Mouse (Mus musculus): ENCODE measurements around the gene Snupn.
"Not testable (repeated sequence)": the region's sequence is repeated elsewhere in the genome, so short reads cannot be mapped to it uniquely, and the experiment has no call there.

Gene Snupn

GRCm38 (mm10) chr9:56929496-56929895 is 21.2 kb upstream of the Snupn start:
- no peak for DNase-seq (ENCODE audit: extremely low spot score, low spot score)

GRCm38 (mm10) chr9:56930556-56930955 is 20.1 kb upstream of the Snupn start:
- DNase-seq (ENCODE audit: extremely low spot score, low spot score), result no peak

- no peak for DNase-seq (ENCODE audit: extremely low spot score, low spot score)
These were observed 13.8 kb upstream of the Snupn start for GRCm38 (mm10) chr9:56936861-56937222.

GRCm38 (mm10) chr9:56937223-56938160 is 13.2 kb upstream of the Snupn start, which contains the start of gene Imp3:
Gene Imp3 (plus strand): TSS chr9:56937475.
- DNase-seq (ENCODE audit: extremely low spot score, low spot score), result peak; percentile 82

- peak; percentile 17 for DNase-seq (ENCODE audit: extremely low spot score, low spot score)
These were observed 12.3 kb upstream of the Snupn start for GRCm38 (mm10) chr9:56938374-56938773.

- DNase-seq (ENCODE audit: extremely low spot score, low spot score), result peak; percentile 32
These were observed 3.2 kb upstream of the Snupn start for GRCm38 (mm10) chr9:56947481-56947880.

GRCm38 (mm10) chr9:56948699-56949098 is 2.0 kb upstream of the Snupn start:
- not testable (repeated sequence) for DNase-seq (ENCODE audit: extremely low spot score, low spot score)

GRCm38 (mm10) chr9:56949767-56950166 is 911 bp upstream of the Snupn start:
- peak; percentile 18 for DNase-seq (ENCODE audit: extremely low spot score, low spot score)

- no peak for DNase-seq (ENCODE audit: extremely low spot score, low spot score)
These were observed 2.9 kb downstream of the Snupn start for GRCm38 (mm10) chr9:56953562-56953961.

GRCm38 (mm10) chr9:56956966-56957675 is 6.4 kb downstream of the Snupn start:
- DNase-seq (ENCODE audit: extremely low spot score, low spot score), result no peak

- no peak for DNase-seq (ENCODE audit: extremely low spot score, low spot score)
These were observed 8.0 kb downstream of the Snupn start for GRCm38 (mm10) chr9:56958689-56959088.

GRCm38 (mm10) chr9:56961591-56961990 is 10.9 kb downstream of the Snupn start:
- no peak for DNase-seq (ENCODE audit: extremely low spot score, low spot score)

GRCm38 (mm10) chr9:56970158-56970557 is 19.5 kb downstream of the Snupn start:
- no peak for DNase-seq (ENCODE audit: extremely low spot score, low spot score)

- DNase-seq (ENCODE audit: extremely low spot score, low spot score), result no peak
These were observed 23.4 kb downstream of the Snupn start for GRCm38 (mm10) chr9:56973960-56974524.

- DNase-seq (ENCODE audit: extremely low spot score, low spot score), result no peak
These were observed 24.5 kb downstream of the Snupn start for GRCm38 (mm10) chr9:56975199-56975598.

GRCm38 (mm10) chr9:56980186-56980585 is 29.5 kb downstream of the Snupn start:
- no peak for DNase-seq (ENCODE audit: extremely low spot score, low spot score)

GRCm38 (mm10) chr9:56981502-56981901 is 30.8 kb downstream of the Snupn start:
- DNase-seq (ENCODE audit: extremely low spot score, low spot score), result no peak

- peak; percentile 92 for DNase-seq (ENCODE audit: extremely low spot score, low spot score)
These were observed 43.9 kb downstream of the Snupn start, which contains the start of gene Ptpn9 for GRCm38 (mm10) chr9:56994286-56995197. Gene Ptpn9 (plus strand): TSS chr9:56994923.

GRCm38 (mm10) chr9:56995198-56996027 is 44.7 kb downstream of the Snupn start:
- peak; percentile 82 for DNase-seq (ENCODE audit: extremely low spot score, low spot score)

- DNase-seq (ENCODE audit: extremely low spot score, low spot score), result peak; percentile 49
These were observed 45.3 kb downstream of the Snupn start for GRCm38 (mm10) chr9:56996028-56996346.

Data from neural tube, embryonic 10.5 days (tissue).